Mouse (Mus musculus) neural tube, embryonic 13.5 days (tissue): ENCODE measurements around the gene Calhm2. TPM values are rescaled to one million over a fixed set of nuclear protein-coding genes. Genes with fewer than 3 reads are reported as not detected.

Experiments used
- ATAC-seq: fragments of 200-750 bp; cut with Nextera tagmentation; 2 replicates; pipeline ENCODE4 v1.8.0; 2017; ENCODE audit warnings: low read depth, mild to moderate bottlenecking, moderate TSS enrichment, moderate library complexity
- H3K27ac ChIP-seq: fragments of 300-500 bp; sonication (generic); replicated peaks from 2 replicates; pipeline ENCODE4 v1.5.1; 2015; ENCODE audit warnings: moderate library complexity, mild to moderate bottlenecking, inconsistent platforms
- H3K27me3 ChIP-seq: fragments of 300-500 bp; sonication (generic); 2 replicates; pipeline ENCODE4 v1.6.1; 2015; ENCODE audit warnings: mild to moderate bottlenecking, inconsistent platforms
- H3K36me3 ChIP-seq: fragments of 300-500 bp; sonication (generic); 2 replicates; pipeline ENCODE4 v1.6.1; 2015; ENCODE audit warnings: mild to moderate bottlenecking, inconsistent platforms
- H3K4me1 ChIP-seq: fragments of 300-500 bp; sonication (generic); replicated peaks from 2 replicates; pipeline ENCODE4 v1.6.1; 2015; ENCODE audit warnings: inconsistent platforms
- H3K4me2 ChIP-seq: fragments of 300-500 bp; sonication (generic); 2 replicates; pipeline ENCODE4 v1.6.1; 2015; ENCODE audit warnings: inconsistent platforms, mild to moderate bottlenecking, moderate library complexity
- H3K4me3 ChIP-seq: fragments of 300-500 bp; sonication (generic); 2 replicates; pipeline ENCODE4 v1.5.1; 2015; ENCODE audit warnings: mild to moderate bottlenecking, inconsistent platforms
- H3K9ac ChIP-seq: fragments of 300-500 bp; sonication (generic); 2 replicates; pipeline ENCODE4 v1.6.1; 2015; ENCODE audit warnings: moderate library complexity, mild to moderate bottlenecking, inconsistent platforms
- H3K9me3 ChIP-seq: fragments of 300-500 bp; sonication (generic); 2 replicates; pipeline ENCODE4 v1.6.1; 2016; ENCODE audit warnings: inconsistent platforms
- WGBS: fragments of 180-500 bp; shearing (Covaris S2); methylation state at CpG from one replicate; pipeline ENCODE4 v1.1.7; 2015; 5-methylcytosine and 5-hydroxymethylcytosine counted together
- polyA plus RNA-seq: library from polyadenylated mRNA; unstranded; fragments of >200 nt; fragmentation: Nextera tagmentation; extraction: Ambion mirVana; gene quantifications from 2 replicates; pipeline ENCODE4 v1.2.1, GENCODE M21; 2015

Gene Calhm2
- polyA plus RNA-seq, 1 experiment from 2014 or later: 1.6 TPM

- no peaks in the 10 kb centered on the region for H3K9me3 ChIP-seq
- WGBS: 49% methylated on average over 4 of the region's 4 CpGs
- ATAC-seq: no peak
Measured at GRCm38 (mm10) chr19:47121054-47121453, 17.0 kb downstream of the Calhm2 start.

GRCm38 (mm10) chr19:47118634-47119033 lies 19.5 kb downstream of the Calhm2 start:
- Histone ChIP-seq H3K4me3 (no peak overlapping the region), H3K36me3 (peaks cover 77% of the 10 kb centered on the region), H3K4me1 (no peaks in the 10 kb centered on the region), H3K27me3 (no peaks in the 10 kb centered on the region), H3K9ac (no peak overlapping the region), H3K4me2 (no peak overlapping the region), H3K9me3 (no peaks in the 10 kb centered on the region), H3K27ac (no peak overlapping the region)
- 89% methylated on average over 2 of the region's 2 CpGs for WGBS
- no peak for ATAC-seq

More at GRCm38 (mm10) chr19:47121054-47121453, 17.0 kb downstream of the Calhm2 start:
- Histone ChIP-seq H3K4me3 (no peak overlapping the region), H3K27ac (no peak overlapping the region), H3K36me3 (peaks cover 76% of the 10 kb centered on the region), H3K4me1 (no peaks in the 10 kb centered on the region), H3K9ac (no peak overlapping the region), H3K4me2 (no peak overlapping the region), H3K27me3 (no peaks in the 10 kb centered on the region)

GRCm38 (mm10) chr19:47104641-47105271 lies 33.3 kb downstream of the Calhm2 start:
- 96% methylated on average over 9 of the region's 9 CpGs for WGBS
- ATAC-seq: no peak
- Histone ChIP-seq H3K27ac (no peak overlapping the region), H3K4me3 (no peak overlapping the region), H3K36me3 (peaks cover 100% of the 10 kb centered on the region), H3K27me3 (no peaks in the 10 kb centered on the region), H3K9me3 (no peaks in the 10 kb centered on the region), H3K4me2 (no peak overlapping the region), H3K4me1 (no peaks in the 10 kb centered on the region), H3K9ac (no peak overlapping the region)

DNA sequence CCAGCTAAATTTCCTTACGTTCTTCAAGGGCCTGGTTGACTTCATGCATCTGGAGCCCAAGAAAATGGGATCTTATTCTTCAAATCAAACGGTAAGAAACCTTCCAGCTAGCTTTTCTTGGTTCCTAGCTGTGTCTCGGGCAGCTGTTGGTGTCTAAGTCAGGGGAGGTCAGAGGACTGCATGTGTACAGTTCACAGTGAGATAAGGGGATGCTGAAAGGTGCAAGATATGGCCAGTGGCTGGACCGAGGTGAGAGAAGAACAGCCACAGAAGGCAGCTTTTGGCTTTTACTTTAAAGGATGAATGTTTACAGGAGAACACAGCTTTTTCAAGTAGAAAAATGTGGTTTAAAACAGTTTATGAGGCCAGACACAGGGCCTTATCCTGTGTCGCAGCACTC lies 37.0 kb downstream of the Calhm2 start:
- WGBS: 94% methylated on average over 5 of the region's 5 CpGs

GRCm38 (mm10) chr19:47090550-47091156 lies 47.4 kb downstream of the Calhm2 start, which contains the start of the genes Usmg5 and Pdcd11:
TSS of gene Usmg5 (minus strand) at chr19:47090647.
TSS of gene Pdcd11 (plus strand) at chr19:47090768.
- Histone ChIP-seq H3K36me3 (peaks cover 39% of the 10 kb centered on the region), H3K4me3 (peak within 1 kb of the TSS; percentile 90), H3K27ac (peak within 1 kb of the TSS; percentile 91), H3K9me3 (no peaks in the 10 kb centered on the region), H3K4me1 (peaks cover 23% of the 10 kb centered on the region), H3K27me3 (no peaks in the 10 kb centered on the region), H3K4me2 (peak within 1 kb of the TSS; percentile 94), H3K9ac (peak within 1 kb of the TSS; percentile 97)
- under 1% methylated on average over 56 of the region's 56 CpGs for WGBS
- ATAC-seq: peak; percentile 100

More for the DNA sequence above, 37.0 kb downstream of the Calhm2 start:
- H3K4me1 ChIP-seq: no peaks in the 10 kb centered on the region
- H3K27me3 ChIP-seq: no peaks in the 10 kb centered on the region
- ATAC-seq: no peak
- no peak overlapping the region for H3K9ac ChIP-seq
- no peak overlapping the region for H3K27ac ChIP-seq
- no peaks in the 10 kb centered on the region for H3K9me3 ChIP-seq
- H3K4me2 ChIP-seq: no peak overlapping the region
- no peak overlapping the region for H3K4me3 ChIP-seq
- peaks cover 99% of the 10 kb centered on the region for H3K36me3 ChIP-seq

DNA sequence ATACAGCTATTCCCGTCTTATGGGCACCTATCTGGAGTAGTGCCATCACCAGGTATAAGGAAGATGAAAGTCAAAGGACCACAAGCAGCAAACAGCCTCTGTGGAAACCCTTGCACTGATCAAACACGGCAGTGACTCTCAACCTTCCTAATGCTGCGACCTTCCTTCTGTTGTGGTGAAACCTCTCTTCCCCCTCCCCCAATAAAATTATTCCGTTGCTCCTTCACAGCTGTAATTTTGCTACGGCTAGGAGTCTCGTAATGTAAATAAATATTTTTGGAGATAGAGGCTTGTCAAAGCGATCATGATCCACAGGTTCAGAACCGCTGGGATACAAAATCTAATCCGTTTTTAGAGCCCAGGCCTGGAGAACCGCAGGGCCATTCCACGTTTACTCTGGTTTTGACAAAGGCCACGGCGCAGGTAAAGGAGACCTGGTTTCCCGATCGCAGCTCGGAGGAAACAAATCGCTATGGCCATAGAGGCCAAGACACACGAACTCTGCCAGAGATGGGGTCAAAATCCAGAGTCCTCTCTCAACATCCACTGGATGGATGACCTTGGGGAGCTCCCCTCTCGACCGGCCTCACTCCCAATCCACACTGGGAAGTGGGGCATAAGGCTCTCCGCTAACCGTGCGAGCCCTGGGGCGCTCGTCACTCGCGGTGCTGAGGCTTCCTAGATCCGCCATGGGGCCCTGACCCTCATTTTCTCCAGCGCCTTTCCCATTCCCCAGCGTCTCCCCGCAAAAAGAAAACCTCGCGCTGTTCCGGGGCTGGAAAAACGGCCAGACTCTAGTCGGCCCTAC lies 48.2 kb downstream of the Calhm2 start:
- H3K27me3 ChIP-seq: no peaks in the 10 kb centered on the region
- 2% methylated on average over 36 of the region's 36 CpGs for WGBS
- peak overlapping the region; percentile 90 for H3K4me3 ChIP-seq
- peaks cover 38% of the 10 kb centered on the region for H3K36me3 ChIP-seq
- peak overlapping the region; percentile 94 for H3K4me2 ChIP-seq
- H3K9ac ChIP-seq: peak overlapping the region; percentile 97
- peak; percentile 72 for ATAC-seq
- peaks cover 23% of the 10 kb centered on the region for H3K4me1 ChIP-seq
- no peaks in the 10 kb centered on the region for H3K9me3 ChIP-seq
- peak overlapping the region; percentile 91 for H3K27ac ChIP-seq

GRCm38 (mm10) chr19:47088226-47088625 lies 49.9 kb downstream of the Calhm2 start:
- ATAC-seq: no peak
- Histone ChIP-seq H3K36me3 (peaks cover 40% of the 10 kb centered on the region), H3K27me3 (no peaks in the 10 kb centered on the region), H3K9me3 (no peaks in the 10 kb centered on the region), H3K27ac (no peak overlapping the region), H3K4me3 (no peak overlapping the region), H3K9ac (no peak overlapping the region), H3K4me1 (peaks cover 23% of the 10 kb centered on the region), H3K4me2 (no peak overlapping the region)
- 90% methylated on average over 3 of the region's 3 CpGs for WGBS

- peak overlapping the region; percentile 99 for H3K4me3 ChIP-seq
- H3K9ac ChIP-seq: peak overlapping the region; percentile 94
- peak overlapping the region; percentile 93 for H3K27ac ChIP-seq
- peaks cover 16% of the 10 kb centered on the region for H3K4me1 ChIP-seq
- H3K36me3 ChIP-seq: peaks cover 23% of the 10 kb centered on the region
- peak; percentile 93 for ATAC-seq
- WGBS: under 1% methylated on average over 72 of the region's 72 CpGs
- peak overlapping the region; percentile 77 for H3K4me2 ChIP-seq
- no peaks in the 10 kb centered on the region for H3K9me3 ChIP-seq
- no peaks in the 10 kb centered on the region for H3K27me3 ChIP-seq
Measured at GRCm38 (mm10) chr19:47067924-47068611, 70.0 kb downstream of the Calhm2 start.

DNA sequence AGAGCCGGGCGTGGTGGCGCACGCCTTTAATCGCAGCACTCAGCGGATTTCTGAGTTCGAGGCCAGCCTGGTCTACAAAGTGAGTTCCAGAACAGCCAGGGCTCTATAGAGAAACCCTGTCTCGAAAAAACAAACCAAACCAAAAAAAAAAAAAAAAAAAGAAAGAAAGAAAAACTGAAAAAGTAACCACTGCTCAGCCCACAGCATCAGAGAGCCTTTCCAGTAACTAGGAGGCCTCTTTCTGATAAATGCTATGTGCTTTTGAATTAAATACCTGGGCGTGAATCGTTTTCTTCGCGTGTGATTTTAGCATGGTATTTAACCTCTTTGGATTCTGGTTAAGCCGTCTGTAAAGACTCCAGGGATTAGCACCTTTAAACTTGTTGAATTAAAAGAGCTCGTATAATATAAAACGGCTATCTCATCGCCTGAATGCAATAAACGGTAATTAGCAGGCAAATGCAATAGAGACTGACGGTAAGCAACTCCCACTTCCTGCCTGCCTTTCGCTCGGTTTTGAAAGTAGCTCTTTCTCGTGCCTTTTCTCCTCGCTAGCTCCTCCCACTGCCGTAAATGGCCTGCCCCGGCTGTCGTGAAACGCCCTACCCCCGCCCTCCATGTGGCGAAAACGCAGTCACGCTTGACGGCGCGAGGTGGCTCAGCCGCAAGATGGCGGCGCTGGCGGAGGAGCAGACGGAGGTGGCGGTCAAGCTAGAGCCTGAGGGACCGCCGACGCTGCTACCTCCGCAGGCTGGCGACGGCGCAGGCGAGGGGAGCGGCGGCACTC lies 70.8 kb downstream of the Calhm2 start, which contains the start of gene Taf5:
Gene Taf5, plus strand, starts transcription at position 651 of the 787 bp plus-strand sequence.
- Histone ChIP-seq H3K9me3 (no peaks in the 10 kb centered on the region), H3K4me2 (peak within 1 kb of the TSS; percentile 77), H3K27me3 (no peaks in the 10 kb centered on the region), H3K27ac (peak within 1 kb of the TSS; percentile 93), H3K9ac (peak within 1 kb of the TSS; percentile 94), H3K4me1 (peaks cover 16% of the 10 kb centered on the region), H3K4me3 (peak within 1 kb of the TSS; percentile 99), H3K36me3 (peaks cover 15% of the 10 kb centered on the region)
- peak; percentile 82 for ATAC-seq
- 11% methylated on average over 49 of the region's 49 CpGs for WGBS

GRCm38 (mm10) chr19:47065860-47066259 lies 72.2 kb downstream of the Calhm2 start:
- no peaks in the 10 kb centered on the region for H3K9me3 ChIP-seq
- peaks cover 16% of the 10 kb centered on the region for H3K4me1 ChIP-seq
- no peak overlapping the region for H3K9ac ChIP-seq
- H3K27ac ChIP-seq: no peak overlapping the region
- H3K4me3 ChIP-seq: no peak overlapping the region
- H3K27me3 ChIP-seq: no peaks in the 10 kb centered on the region
- H3K36me3 ChIP-seq: peaks cover under 1% of the 10 kb centered on the region; the same call in 1 of the 2 replicates
- H3K4me2 ChIP-seq: no peak overlapping the region
- no peak for ATAC-seq
- WGBS: 91% methylated on average over 3 of the region's 3 CpGs

DNA sequence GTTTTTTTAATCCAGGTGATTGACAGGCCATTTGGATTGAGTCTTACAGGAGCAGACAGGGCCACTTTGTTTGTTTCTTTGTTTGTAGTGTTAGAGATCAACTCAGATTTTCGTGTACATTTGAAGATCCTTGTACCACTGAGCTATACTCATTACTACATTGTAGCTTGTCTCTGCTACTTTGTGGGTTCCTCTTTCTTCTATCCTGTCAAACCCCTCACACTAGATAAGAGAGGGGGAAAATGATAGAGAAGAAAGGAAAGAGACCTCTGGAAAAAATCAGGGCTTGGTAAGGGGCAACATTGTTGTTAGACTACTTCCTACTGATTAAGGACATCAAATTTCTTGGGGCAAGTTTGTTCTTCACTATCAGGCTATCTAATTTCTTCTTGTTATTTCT lies 80.4 kb downstream of the Calhm2 start:
- Histone ChIP-seq H3K4me3 (no peak overlapping the region), H3K4me1 (no peaks in the 10 kb centered on the region), H3K36me3 (no peaks in the 10 kb centered on the region), H3K27me3 (no peaks in the 10 kb centered on the region), H3K27ac (no peak overlapping the region), H3K4me2 (no peak overlapping the region), H3K9ac (no peak overlapping the region), H3K9me3 (no peaks in the 10 kb centered on the region)
- 63% methylated on average over 1 of the region's 1 CpGs for WGBS
- no peak for ATAC-seq
